Mouse (Mus musculus): ENCODE data around the gene Rhbdl3. TPM values are rescaled to one million over a fixed set of nuclear protein-coding genes. Genes with fewer than 3 reads are reported as not detected.

Rhbdl3 gene
- total RNA-seq, 4 experiments from 2014 or later: 23.0 to 29.2 (median 24.2) TPM

- no peak for DNase-seq (ENCODE audit: low spot score in 2 of 2)
Measured at GRCm38 (mm10) chr11:80384461-80384860, 83.7 kb downstream of the Rhbdl3 start.

GRCm38 (mm10) chr11:80385055-80385454 lies 84.3 kb downstream of the Rhbdl3 start:
- no peak for DNase-seq (ENCODE audit: low spot score in 2 of 2)

GRCm38 (mm10) chr11:80386790-80387189 lies 86.1 kb downstream of the Rhbdl3 start:
- no peak for DNase-seq (ENCODE audit: low spot score in 2 of 2)

- DNase-seq (ENCODE audit: low spot score in 2 of 2): no peak
Measured at GRCm38 (mm10) chr11:80389885-80390284, 89.2 kb downstream of the Rhbdl3 start.

GRCm38 (mm10) chr11:80391407-80392120 lies 90.9 kb downstream of the Rhbdl3 start:
- DNase-seq (ENCODE audit: low spot score in 2 of 2): no peak

GRCm38 (mm10) chr11:80395930-80396329 lies 95.2 kb downstream of the Rhbdl3 start:
- DNase-seq (ENCODE audit: low spot score in 2 of 2): no peak

- no peak for DNase-seq (ENCODE audit: low spot score in 2 of 2)
Measured at GRCm38 (mm10) chr11:80396617-80397016, 95.9 kb downstream of the Rhbdl3 start.

Other genes starting within 250 kb of the Rhbdl3 start
- gene Crlf3, start 219.9 kb upstream of the Rhbdl3 start, total RNA-seq (2022): 10 to 100 TPM; 16.1 to 23.6 (median 21.1) TPM
- gene Atad5, start 211.5 kb upstream of the Rhbdl3 start, total RNA-seq (2022): 1 to 10 TPM; 3.4 to 4.9 (median 3.6) TPM
- 10 to 100 TPM in 3 of 4 experiments, 1 to 10 TPM in 1; 7.5 to 14.8 (median 10.9) TPM for gene Tefm, start 158.7 kb upstream of the Rhbdl3 start, total RNA-seq (2022)
- 10 to 100 TPM in 2 of 4 experiments, 1 to 10 TPM in 2; 6.9 to 12.6 (median 9.4) TPM for gene Adap2, start 146.8 kb upstream of the Rhbdl3 start, total RNA-seq (2022)
- gene Rnf135, start 117.1 kb upstream of the Rhbdl3 start, total RNA-seq (2022): 1 to 10 TPM; 2.8 to 5.7 (median 4.6) TPM
- 10 to 100 TPM; 60.6 to 69.5 (median 63.4) TPM for gene Rhot1, start 91.9 kb upstream of the Rhbdl3 start, total RNA-seq (2022)
- gene 5730455P16Rik, start 77.1 kb downstream of the Rhbdl3 start, total RNA-seq (2022): 10 to 100 TPM; 49.0 to 55.7 (median 53.1) TPM
- gene Zfp207, start 82.4 kb downstream of the Rhbdl3 start, total RNA-seq (2022): 100 to 1,000 TPM; 100 to 117 (median 107) TPM
- 100 to 1,000 TPM in 1 of 4 experiments, 10 to 100 TPM in 3; 93.9 to 105 (median 97.8) TPM for gene Psmd11, start 127.7 kb downstream of the Rhbdl3 start, total RNA-seq (2022)
- 100 to 1,000 TPM; 252 to 280 (median 262) TPM for gene Cdk5r1, start 176.1 kb downstream of the Rhbdl3 start, total RNA-seq (2022)

Measured in left cerebral cortex, adult 8-10 months (tissue).